Mouse (Mus musculus) neural tube, embryonic 11.5 days (tissue): ENCODE measurements around the gene 4931414P19Rik. TPM values are rescaled to one million over a fixed set of nuclear protein-coding genes. Genes with fewer than 3 reads are reported as not detected.
A peak's percentile ranks its signal among the peaks of the same experiment; 100 is the strongest.

ENCODE experiments used
- ATAC-seq: fragments of 200-750 bp; cut with Nextera tagmentation; 2 replicates; pipeline ENCODE4 v1.8.0; 2017; ENCODE audit warnings: moderate number of reproducible peaks, mild to moderate bottlenecking, moderate TSS enrichment, moderate library complexity; ENCODE audit not compliant: insufficient read depth, low FRiP score, low TSS enrichment
- DNase-seq: peaks from one replicate; pipeline ENCODE4 v3.0.0-alpha.2; 2015; ENCODE audit warnings: low spot score
- H3K27ac ChIP-seq: fragments of 300-500 bp; sonication (generic); 2 replicates; pipeline ENCODE4 v1.5.1; 2014; ENCODE audit warnings: low read depth, mild to moderate bottlenecking, low read length
- H3K27me3 ChIP-seq: fragments of 300-500 bp; sonication (generic); 2 replicates; pipeline ENCODE4 v1.6.1; 2014; ENCODE audit warnings: mild to moderate bottlenecking, low read length, mixed read lengths; ENCODE audit not compliant: control insufficient read depth, insufficient read depth
- H3K36me3 ChIP-seq: fragments of 300-500 bp; sonication (generic); 2 replicates; pipeline ENCODE4 v1.6.1; 2014; ENCODE audit warnings: mild to moderate bottlenecking, low read length, moderate library complexity, mixed read lengths; ENCODE audit not compliant: control insufficient read depth, insufficient read depth
- H3K4me1 ChIP-seq: fragments of 300-500 bp; sonication (generic); 2 replicates; pipeline ENCODE4 v1.6.1; 2014; ENCODE audit warnings: low read length, mixed read lengths; ENCODE audit not compliant: control insufficient read depth, insufficient read depth
- H3K4me2 ChIP-seq: fragments of 300-500 bp; sonication (generic); 2 replicates; pipeline ENCODE4 v1.6.1; 2014; ENCODE audit warnings: low read depth, mild to moderate bottlenecking, moderate library complexity
- H3K4me3 ChIP-seq: fragments of 300-500 bp; sonication (generic); 2 replicates; pipeline ENCODE4 v1.5.1; 2014; ENCODE audit warnings: low read depth, low read length
- H3K9ac ChIP-seq: fragments of 300-500 bp; sonication (generic); 2 replicates; pipeline ENCODE4 v1.6.1; 2014; ENCODE audit warnings: mild to moderate bottlenecking, low read length
- H3K9me3 ChIP-seq: fragments of 300-500 bp; sonication (generic); 2 replicates; pipeline ENCODE4 v1.6.1; 2016; ENCODE audit warnings: low read length; ENCODE audit not compliant: control insufficient read depth
- WGBS: fragments of 180-500 bp; shearing (Covaris S2); extraction: QIAGEN DNeasy Blood & Tissue Kit; methylation state at CpG from one replicate; pipeline ENCODE4 v1.1.7; 2014; 5-methylcytosine and 5-hydroxymethylcytosine counted together
- polyA plus RNA-seq: library from polyadenylated mRNA; unstranded; fragments of >200 nt; fragmentation: Nextera tagmentation; extraction: Ambion mirVana; gene quantifications from 2 replicates; pipeline ENCODE4 v1.2.1, GENCODE M21; 2014

Gene 4931414P19Rik
- polyA plus RNA-seq, 1 experiment from 2014 or later, result 8.1 TPM

DNA sequence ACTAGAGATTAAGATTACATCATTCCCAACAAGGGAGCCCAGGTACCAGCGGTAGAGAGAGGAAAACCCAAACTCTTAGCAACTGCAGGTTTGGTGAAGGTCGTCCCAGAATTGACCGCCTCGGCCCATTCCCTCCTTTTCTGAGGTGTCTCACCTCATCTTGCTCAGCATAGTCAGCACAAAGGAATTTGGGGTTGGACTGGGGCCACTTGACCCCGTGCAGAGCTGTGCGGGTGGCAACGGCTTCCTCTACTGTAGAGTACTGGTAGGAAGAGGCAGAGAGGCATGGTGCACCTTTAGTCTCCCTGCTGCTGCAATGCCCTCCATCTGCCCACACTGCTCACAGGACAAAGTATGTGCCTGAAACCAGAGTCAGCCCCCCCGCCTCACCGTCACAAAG is 38.5 kb upstream of the 4931414P19Rik start:
- 97% methylated on average over 9 of the region's 9 CpGs for WGBS
- Histone ChIP-seq H3K4me3 (no peak overlapping the region), H3K4me2 (no peak overlapping the region), H3K9me3 (no peaks in the 10 kb centered on the region), H3K4me1 (peaks cover 9% of the 10 kb centered on the region; the same call in 1 of the 2 replicates), H3K9ac (no peak overlapping the region), H3K27ac (no peak overlapping the region), H3K36me3 (peaks cover 39% of the 10 kb centered on the region), H3K27me3 (no peaks in the 10 kb centered on the region)
- ATAC-seq, result no peak
- DNase-seq, result no peak

DNA sequence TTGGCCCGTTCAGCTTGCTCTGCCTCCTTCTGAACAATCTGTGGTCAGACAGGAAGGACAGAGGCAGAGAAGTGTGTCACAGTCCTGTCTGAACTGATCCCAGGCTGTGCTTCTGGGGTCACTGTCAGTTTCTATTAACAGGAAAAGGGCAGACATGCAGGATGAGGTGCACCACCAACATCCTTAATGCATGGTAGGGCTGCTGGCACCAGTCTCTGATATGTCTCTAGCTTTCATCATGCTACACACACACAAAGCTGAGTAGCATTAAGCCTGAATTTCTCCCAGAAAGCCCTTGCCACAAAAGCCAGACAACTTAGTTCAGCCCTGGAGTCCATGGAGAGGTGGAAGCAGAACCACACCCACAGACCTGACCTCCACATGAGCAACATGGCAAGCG is 37.2 kb upstream of the 4931414P19Rik start:
- Histone ChIP-seq H3K27ac (no peak overlapping the region), H3K4me3 (no peak overlapping the region), H3K9ac (no peak overlapping the region), H3K36me3 (peaks cover 32% of the 10 kb centered on the region), H3K9me3 (no peaks in the 10 kb centered on the region), H3K4me2 (no peak overlapping the region), H3K27me3 (no peaks in the 10 kb centered on the region), H3K4me1 (peaks cover 9% of the 10 kb centered on the region; the same call in 1 of the 2 replicates)
- 85% methylated on average over 2 of the region's 2 CpGs for WGBS
- DNase-seq (no peak), ATAC-seq (no peak)

- peaks cover 9% of the 10 kb centered on the region; the same call in 1 of the 2 replicates for H3K4me1 ChIP-seq
- H3K4me3 ChIP-seq, result no peak overlapping the region
- peaks cover 32% of the 10 kb centered on the region for H3K36me3 ChIP-seq
- no peak overlapping the region for H3K27ac ChIP-seq
- ATAC-seq, result no peak
- no peak overlapping the region for H3K4me2 ChIP-seq
- DNase-seq, result no peak
- H3K9me3 ChIP-seq, result no peaks in the 10 kb centered on the region
- H3K9ac ChIP-seq, result no peak overlapping the region
- no peaks in the 10 kb centered on the region for H3K27me3 ChIP-seq
- WGBS, result 81% methylated on average over 25 of the region's 25 CpGs
Measured at GRCm38 (mm10) chr14:54642224-54642944, 36.6 kb upstream of the 4931414P19Rik start.

- peaks cover 29% of the 10 kb centered on the region for H3K36me3 ChIP-seq
- peak within 1 kb of the TSS; percentile 77 for H3K27ac ChIP-seq
- peak within 1 kb of the TSS; percentile 97 for H3K4me2 ChIP-seq
- peak within 1 kb of the TSS; percentile 92 for H3K9ac ChIP-seq
- ATAC-seq (peak; percentile 89), DNase-seq (peak; percentile 92)
- H3K4me3 ChIP-seq, result peak within 1 kb of the TSS; percentile 76
- WGBS, result 0% methylated on average over 50 of the region's 52 CpGs
- no peaks in the 10 kb centered on the region for H3K9me3 ChIP-seq
- H3K27me3 ChIP-seq, result no peaks in the 10 kb centered on the region
- peaks cover 9% of the 10 kb centered on the region; the same call in 1 of the 2 replicates for H3K4me1 ChIP-seq
Measured at GRCm38 (mm10) chr14:54641305-54641969, 35.6 kb upstream of the 4931414P19Rik start, which contains the start of gene Cdh24. Cdh24 (minus strand) TSS chr14:54641364.

GRCm38 (mm10) chr14:54640946-54641304 is 35.1 kb upstream of the 4931414P19Rik start, which contains the start of gene Gm17606:
Gm17606 (plus strand) TSS chr14:54640952.
- DNase-seq (no peak), ATAC-seq (peak; percentile 17)
- under 1% methylated on average over 28 of the region's 28 CpGs for WGBS
- peaks cover 26% of the 10 kb centered on the region for H3K36me3 ChIP-seq
- H3K4me3 ChIP-seq, result peak within 1 kb of the TSS; percentile 76
- peak within 1 kb of the TSS; percentile 97 for H3K4me2 ChIP-seq
- H3K9me3 ChIP-seq, result no peaks in the 10 kb centered on the region
- H3K4me1 ChIP-seq, result peaks cover 9% of the 10 kb centered on the region; the same call in 1 of the 2 replicates
- H3K27ac ChIP-seq, result peak within 1 kb of the TSS; percentile 77
- no peaks in the 10 kb centered on the region for H3K27me3 ChIP-seq
- H3K9ac ChIP-seq, result peak within 1 kb of the TSS; percentile 92

DNA sequence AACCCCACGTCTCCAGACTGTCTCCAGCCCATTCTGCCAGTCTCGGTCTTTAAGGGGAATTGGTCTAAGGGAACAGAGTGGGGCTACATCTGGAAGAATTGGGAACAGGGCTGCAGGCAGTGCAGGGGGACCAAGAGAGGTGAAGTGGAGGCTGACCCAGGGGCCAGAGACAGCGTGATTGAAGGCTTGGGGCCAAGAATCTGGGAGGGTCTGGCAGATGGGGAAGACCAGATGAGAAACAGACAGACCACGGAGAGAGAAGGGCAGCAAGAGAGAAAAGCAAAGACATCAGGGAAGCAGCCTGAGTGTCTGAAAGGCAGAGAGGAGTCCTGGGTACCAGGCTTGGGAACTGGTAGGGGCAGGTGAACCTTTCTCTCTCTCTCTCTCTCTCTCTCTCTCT is 34.3 kb upstream of the 4931414P19Rik start:
- Histone ChIP-seq H3K4me2 (peak overlapping the region; percentile 97), H3K27ac (no peak overlapping the region), H3K9me3 (no peaks in the 10 kb centered on the region), H3K27me3 (no peaks in the 10 kb centered on the region), H3K4me1 (peaks cover 9% of the 10 kb centered on the region; the same call in 1 of the 2 replicates), H3K4me3 (peak overlapping the region; percentile 76), H3K9ac (peak overlapping the region; percentile 48), H3K36me3 (peaks cover 18% of the 10 kb centered on the region)
- ATAC-seq (no peak), DNase-seq (no peak)
- WGBS, result 20% methylated on average over 4 of the region's 4 CpGs

DNA sequence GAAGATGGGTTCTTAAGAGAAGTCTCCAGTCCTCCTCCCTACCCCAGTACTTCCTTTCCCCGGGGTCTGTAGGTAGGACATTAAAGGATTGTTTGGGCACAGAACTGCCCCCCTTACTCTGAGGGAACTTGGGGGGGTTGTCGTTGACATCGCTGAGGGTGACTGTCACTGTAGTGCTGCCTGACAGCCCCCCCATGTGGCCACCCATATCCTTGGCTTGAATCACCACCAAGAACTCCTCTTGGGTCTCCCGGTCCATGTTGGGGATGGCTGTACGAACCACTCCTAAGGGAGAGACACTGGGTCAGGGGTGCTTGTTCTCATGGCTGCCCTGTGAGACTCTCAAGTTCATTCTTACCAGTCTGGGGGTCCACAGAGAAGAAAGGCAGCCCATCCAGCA is 32.4 kb upstream of the 4931414P19Rik start:
- peaks cover 9% of the 10 kb centered on the region; the same call in 1 of the 2 replicates for H3K4me1 ChIP-seq
- H3K27me3 ChIP-seq, result no peaks in the 10 kb centered on the region
- H3K9ac ChIP-seq, result no peak overlapping the region
- H3K27ac ChIP-seq, result no peak overlapping the region
- H3K4me2 ChIP-seq, result no peak overlapping the region
- DNase-seq, result no peak
- WGBS, result 82% methylated on average over 5 of the region's 5 CpGs
- H3K4me3 ChIP-seq, result no peak overlapping the region
- no peak for ATAC-seq
- peaks cover 5% of the 10 kb centered on the region for H3K36me3 ChIP-seq
- no peaks in the 10 kb centered on the region for H3K9me3 ChIP-seq

DNA sequence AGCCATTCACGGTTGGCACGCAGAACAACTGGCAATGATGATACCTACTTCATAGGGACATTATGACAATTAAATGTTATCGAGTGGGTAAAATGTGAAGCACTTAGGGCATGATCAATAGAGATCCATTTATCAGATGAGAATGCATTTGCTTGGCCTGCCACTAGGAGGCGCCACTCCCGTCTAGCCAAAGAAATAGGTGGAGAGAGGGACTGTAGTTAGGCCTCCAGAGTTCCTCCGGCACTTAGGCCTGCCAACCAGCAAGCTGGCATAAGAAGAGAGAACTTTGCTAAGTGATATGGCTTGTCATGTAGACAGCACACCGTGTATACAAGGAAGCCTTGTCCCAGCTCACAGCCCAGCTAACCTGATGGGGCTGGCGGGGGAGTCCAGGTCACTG is 31.2 kb upstream of the 4931414P19Rik start:
- Histone ChIP-seq H3K4me3 (no peak overlapping the region), H3K36me3 (peaks cover 9% of the 10 kb centered on the region), H3K4me2 (no peak overlapping the region), H3K4me1 (peaks cover 9% of the 10 kb centered on the region; the same call in 1 of the 2 replicates), H3K27ac (no peak overlapping the region), H3K9ac (no peak overlapping the region), H3K27me3 (no peaks in the 10 kb centered on the region), H3K9me3 (no peaks in the 10 kb centered on the region)
- 52% methylated on average over 8 of the region's 8 CpGs for WGBS
- peak; percentile 62 for DNase-seq
- ATAC-seq, result no peak
